Mouse (Mus musculus) hindbrain, embryonic 11.5 days (tissue): ENCODE data around the gene Efcab11. TPM values are rescaled to one million over a fixed set of nuclear protein-coding genes. Genes with fewer than 3 reads are reported as not detected.

Source experiments
- ATAC-seq: fragments of 200-750 bp; cut with Nextera tagmentation; 2 replicates; pipeline ENCODE4 v1.8.0; 2017; ENCODE audit warnings: mild to moderate bottlenecking, moderate TSS enrichment, moderate library complexity; ENCODE audit not compliant: low FRiP score
- DNase-seq: peaks from one replicate; pipeline ENCODE4 v3.0.0-alpha.2; 2015; ENCODE audit warnings: low spot score
- H3K27ac ChIP-seq: fragments of 300-500 bp; sonication (generic); 2 replicates; pipeline ENCODE4 v1.5.1; 2014; ENCODE audit warnings: mild to moderate bottlenecking, low read depth, low read length
- H3K27me3 ChIP-seq: fragments of 300-500 bp; sonication (generic); 2 replicates; pipeline ENCODE4 v1.6.1; 2014; ENCODE audit warnings: mild to moderate bottlenecking, low read length, moderate library complexity, mixed read lengths; ENCODE audit not compliant: control insufficient read depth, insufficient read depth
- H3K36me3 ChIP-seq: fragments of 300-500 bp; sonication (generic); 2 replicates; pipeline ENCODE4 v1.6.1; 2014; ENCODE audit warnings: mild to moderate bottlenecking, low read length, moderate library complexity, mixed read lengths; ENCODE audit not compliant: control insufficient read depth, insufficient read depth
- H3K4me1 ChIP-seq: fragments of 300-500 bp; sonication (generic); replicated peaks from 2 replicates; pipeline ENCODE4 v1.6.1; 2014; ENCODE audit warnings: low read length, mixed read lengths; ENCODE audit not compliant: control insufficient read depth, insufficient read depth
- H3K4me2 ChIP-seq: fragments of 300-500 bp; sonication (generic); replicated peaks from 2 replicates; pipeline ENCODE4 v1.6.1; 2014; ENCODE audit warnings: mild to moderate bottlenecking, low read depth, low read length
- H3K4me3 ChIP-seq: fragments of 300-500 bp; sonication (generic); 2 replicates; pipeline ENCODE4 v1.5.1; 2014; ENCODE audit warnings: low read depth, low read length
- H3K9ac ChIP-seq: fragments of 300-500 bp; sonication (generic); 2 replicates; pipeline ENCODE4 v1.6.1; 2014; ENCODE audit warnings: low read depth, low read length
- H3K9me3 ChIP-seq: fragments of 300-500 bp; sonication (generic); 2 replicates; pipeline ENCODE4 v1.6.1; 2016; ENCODE audit warnings: low read length; ENCODE audit not compliant: control insufficient read depth
- WGBS: fragments of 180-500 bp; shearing (Covaris S2); extraction: QIAGEN DNeasy Blood & Tissue Kit; methylation state at CpG from one replicate; pipeline ENCODE4 v1.1.7; 2014; 5-methylcytosine and 5-hydroxymethylcytosine counted together
- polyA plus RNA-seq: library from polyadenylated mRNA; unstranded; fragments of >200 nt; fragmentation: Nextera tagmentation; extraction: Ambion mirVana; gene quantifications from 2 replicates; pipeline ENCODE4 v1.2.1, GENCODE M21; 2014

The Efcab11 gene
- polyA plus RNA-seq, 1 experiment from 2014 or later = 25.6 TPM

DNA sequence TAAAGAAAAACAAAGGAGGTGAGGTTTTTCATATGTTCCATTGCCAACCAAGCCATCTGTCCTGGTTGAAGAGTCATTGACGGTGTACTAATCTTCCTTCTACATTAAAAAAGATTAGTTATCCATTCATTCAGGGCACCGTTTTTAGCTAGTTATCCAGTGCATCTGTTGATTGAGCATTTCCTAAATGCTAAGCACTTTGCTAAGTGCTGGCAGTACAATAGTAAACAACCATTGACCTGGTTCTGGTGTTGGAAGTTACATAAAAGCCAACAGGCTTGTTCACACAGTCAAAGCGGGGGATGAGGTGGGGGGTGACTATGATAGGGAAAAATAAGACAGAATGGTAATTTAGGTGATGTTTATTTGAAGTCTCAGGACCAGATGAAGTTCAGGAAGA lies 35.4 kb upstream of the Efcab11 start:
- Histone ChIP-seq H3K9ac (no peak overlapping the region), H3K4me1 (peaks cover 3% of the 10 kb centered on the region; the same call in 1 of the 2 replicates), H3K36me3 (peaks cover 3% of the 10 kb centered on the region; the same call in 1 of the 2 replicates), H3K27me3 (no peaks in the 10 kb centered on the region), H3K9me3 (no peaks in the 10 kb centered on the region), H3K4me3 (no peak overlapping the region), H3K27ac (no peak overlapping the region), H3K4me2 (no peak overlapping the region)
- no peak for DNase-seq
- ATAC-seq = no peak
- WGBS = 96% methylated on average over 3 of the region's 3 CpGs

DNA sequence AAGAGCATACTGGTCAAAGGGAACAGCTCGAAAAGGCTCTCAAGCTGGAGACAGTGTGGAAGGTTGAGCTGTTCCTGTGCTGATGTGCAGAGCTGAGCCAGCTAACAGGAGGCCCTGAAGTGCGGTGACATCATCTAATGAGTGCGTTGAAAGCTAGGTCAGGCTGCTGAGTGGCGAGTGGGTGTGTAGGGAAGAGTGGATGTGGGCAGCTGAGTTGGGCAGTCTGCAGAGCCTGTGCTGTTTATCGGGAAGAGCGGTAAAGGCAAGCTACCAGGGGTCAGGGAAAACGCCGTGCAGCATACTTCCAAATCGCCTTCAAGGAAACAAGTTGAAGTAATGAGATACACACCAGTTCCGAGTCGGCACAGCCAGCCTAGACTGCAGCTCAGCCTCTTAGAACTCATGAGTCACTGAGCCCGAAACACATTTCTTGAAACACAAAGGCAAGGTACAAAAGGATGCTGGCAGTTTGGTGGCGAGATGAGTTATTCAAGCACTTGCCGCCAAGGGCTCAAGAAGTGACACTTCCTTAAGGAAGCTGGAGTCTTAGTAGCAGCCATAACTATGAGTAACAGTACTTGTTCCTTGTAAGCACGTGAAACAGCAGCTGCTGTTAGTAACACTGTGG lies 33.7 kb upstream of the Efcab11 start:
- DNase-seq (no peak), ATAC-seq (no peak)
- no peaks in the 10 kb centered on the region for H3K4me1 ChIP-seq
- H3K27ac ChIP-seq = no peak overlapping the region
- H3K9me3 ChIP-seq = no peaks in the 10 kb centered on the region
- H3K27me3 ChIP-seq = no peaks in the 10 kb centered on the region
- H3K4me3 ChIP-seq = no peak overlapping the region
- H3K36me3 ChIP-seq = peaks cover 4% of the 10 kb centered on the region; the same call in 1 of the 2 replicates
- 89% methylated on average over 15 of the region's 15 CpGs for WGBS
- H3K9ac ChIP-seq = no peak overlapping the region
- H3K4me2 ChIP-seq = no peak overlapping the region

DNA sequence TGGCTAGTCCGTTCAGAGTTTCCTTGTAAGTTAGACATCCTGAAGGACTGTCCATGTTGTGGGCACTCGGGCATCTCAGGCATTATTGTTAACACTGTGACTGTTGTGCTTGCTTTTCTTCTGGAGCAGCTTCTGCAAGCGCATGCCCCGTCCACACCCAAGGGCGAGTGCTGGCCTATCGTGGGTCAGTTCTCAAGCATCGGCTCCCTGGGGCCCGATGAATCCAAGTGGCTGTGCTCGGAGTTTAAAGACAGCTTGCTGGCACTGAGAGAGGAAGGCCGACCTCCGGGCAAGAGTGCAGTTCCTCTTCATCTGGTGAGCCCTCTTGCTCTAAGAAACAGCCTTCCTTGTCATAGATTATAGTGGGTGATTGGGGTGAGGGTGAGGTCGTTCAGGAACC lies 27.2 kb upstream of the Efcab11 start:
- no peak for ATAC-seq
- 89% methylated on average over 12 of the region's 12 CpGs for WGBS
- peaks cover 4% of the 10 kb centered on the region; the same call in 1 of the 2 replicates for H3K36me3 ChIP-seq
- H3K9ac ChIP-seq = no peak overlapping the region
- DNase-seq = no peak
- H3K27ac ChIP-seq = no peak overlapping the region
- no peaks in the 10 kb centered on the region for H3K4me1 ChIP-seq
- H3K4me3 ChIP-seq = no peak overlapping the region
- H3K9me3 ChIP-seq = no peaks in the 10 kb centered on the region
- H3K27me3 ChIP-seq = no peaks in the 10 kb centered on the region
- no peak overlapping the region for H3K4me2 ChIP-seq

DNA sequence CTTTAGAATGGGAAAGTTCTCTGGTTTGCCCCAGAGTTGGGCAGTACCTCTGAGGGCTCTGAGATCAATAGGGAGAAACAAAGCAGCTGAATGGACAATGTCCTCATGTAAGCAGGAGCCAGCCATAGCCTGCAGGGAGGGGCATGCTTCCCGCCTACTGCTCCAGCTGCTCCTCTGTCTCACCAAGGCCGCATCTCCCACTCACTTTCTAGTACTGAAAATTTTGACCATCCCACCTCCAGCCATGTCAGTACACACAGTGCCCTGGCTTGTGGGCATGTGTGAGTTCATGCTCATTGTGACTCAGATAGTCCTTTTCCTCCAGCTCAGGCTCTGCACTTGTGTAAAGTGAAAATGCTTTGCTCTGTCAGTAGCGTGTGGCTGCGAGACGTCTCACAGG lies 20.3 kb upstream of the Efcab11 start:
- Histone ChIP-seq H3K4me3 (no peak overlapping the region), H3K4me2 (no peak overlapping the region), H3K9me3 (no peaks in the 10 kb centered on the region), H3K9ac (no peak overlapping the region), H3K27ac (no peak overlapping the region), H3K36me3 (no peaks in the 10 kb centered on the region), H3K27me3 (no peaks in the 10 kb centered on the region), H3K4me1 (no peaks in the 10 kb centered on the region)
- WGBS = 91% methylated on average over 5 of the region's 5 CpGs
- DNase-seq (no peak), ATAC-seq (no peak)

DNA sequence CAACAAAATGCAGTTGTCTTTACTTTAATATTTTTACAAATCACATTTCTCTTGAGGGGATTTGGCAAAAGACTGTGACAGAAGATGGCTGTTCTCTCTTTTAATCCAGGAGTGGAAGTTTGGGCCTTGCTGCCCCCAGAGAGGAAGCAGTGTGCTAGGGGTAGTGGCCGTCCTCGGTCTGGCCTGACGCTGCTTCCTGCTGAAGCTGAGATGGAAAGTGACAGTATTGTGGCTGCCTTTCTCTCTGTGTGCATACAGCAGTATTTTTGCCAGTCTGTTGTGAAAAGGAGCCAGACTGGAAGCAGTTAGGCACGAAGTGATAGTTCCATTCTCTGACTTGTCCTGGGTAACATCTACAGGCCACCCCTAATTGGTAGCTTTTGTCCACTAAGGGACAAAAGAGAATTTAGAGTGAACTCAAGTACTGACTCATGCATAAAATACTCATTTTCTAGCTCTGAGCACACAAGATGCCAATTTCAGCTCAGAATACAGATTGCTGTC lies 18.7 kb upstream of the Efcab11 start:
- ATAC-seq = no peak
- H3K9ac ChIP-seq = no peak overlapping the region
- no peak for DNase-seq
- H3K4me1 ChIP-seq = no peaks in the 10 kb centered on the region
- no peak overlapping the region for H3K4me2 ChIP-seq
- no peaks in the 10 kb centered on the region for H3K27me3 ChIP-seq
- no peak overlapping the region for H3K4me3 ChIP-seq
- no peaks in the 10 kb centered on the region for H3K9me3 ChIP-seq
- 0 out of 2 replicates have a peak, but pooled peaks cover 3% of the 10 kb centered on the region for H3K36me3 ChIP-seq
- H3K27ac ChIP-seq = no peak overlapping the region
- 76% methylated on average over 4 of the region's 4 CpGs for WGBS

DNA sequence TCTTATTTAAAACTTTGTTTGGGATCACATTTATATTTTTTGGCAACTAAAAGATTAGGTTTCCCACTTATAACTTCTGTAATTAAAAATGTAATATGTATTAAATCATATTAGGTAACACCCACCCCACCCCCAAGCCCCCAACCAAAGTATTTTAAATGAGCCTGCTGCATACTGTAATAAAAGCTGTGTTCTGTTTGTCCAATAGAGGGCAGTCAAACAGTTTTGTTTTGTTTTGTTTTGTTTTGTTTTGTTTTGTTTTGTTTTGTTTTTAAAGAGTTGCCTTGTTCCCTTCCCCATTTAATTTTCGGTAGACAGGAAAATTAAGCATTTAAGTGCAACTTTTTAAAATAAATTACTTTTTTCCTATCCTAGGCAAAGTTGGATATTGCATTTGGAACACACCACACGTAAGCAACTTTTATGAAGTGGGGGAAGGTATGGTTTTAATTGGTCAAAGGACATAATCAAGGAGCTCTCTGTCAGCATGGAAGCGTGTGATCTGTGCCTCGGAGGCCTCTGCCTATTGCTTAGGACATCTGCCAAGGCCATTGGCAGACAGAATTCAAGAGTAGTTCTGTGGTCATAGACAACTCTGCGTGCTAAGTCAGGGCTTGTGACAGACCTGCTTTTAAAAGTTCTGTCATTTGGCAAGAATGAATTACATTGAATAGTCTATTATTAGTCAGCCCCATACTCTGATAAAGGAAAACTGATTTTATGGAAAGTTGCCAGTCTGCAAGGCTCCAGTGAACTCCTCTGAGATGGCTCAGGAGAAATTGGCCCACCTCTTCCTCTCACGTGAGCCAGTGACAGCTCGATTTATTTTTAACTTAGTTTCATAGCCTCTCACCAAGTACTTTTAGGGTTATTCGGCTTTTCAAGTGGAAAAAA lies 18.0 kb upstream of the Efcab11 start:
- DNase-seq (no peak), ATAC-seq (no peak)
- H3K36me3 ChIP-seq = 0 out of 2 replicates have a peak, but pooled peaks cover 4% of the 10 kb centered on the region
- H3K9ac ChIP-seq = no peak overlapping the region
- no peak overlapping the region for H3K4me2 ChIP-seq
- H3K9me3 ChIP-seq = no peaks in the 10 kb centered on the region
- WGBS = 92% methylated on average over 8 of the region's 8 CpGs
- no peaks in the 10 kb centered on the region for H3K27me3 ChIP-seq
- no peak overlapping the region for H3K4me3 ChIP-seq
- no peaks in the 10 kb centered on the region for H3K4me1 ChIP-seq
- H3K27ac ChIP-seq = no peak overlapping the region

DNA sequence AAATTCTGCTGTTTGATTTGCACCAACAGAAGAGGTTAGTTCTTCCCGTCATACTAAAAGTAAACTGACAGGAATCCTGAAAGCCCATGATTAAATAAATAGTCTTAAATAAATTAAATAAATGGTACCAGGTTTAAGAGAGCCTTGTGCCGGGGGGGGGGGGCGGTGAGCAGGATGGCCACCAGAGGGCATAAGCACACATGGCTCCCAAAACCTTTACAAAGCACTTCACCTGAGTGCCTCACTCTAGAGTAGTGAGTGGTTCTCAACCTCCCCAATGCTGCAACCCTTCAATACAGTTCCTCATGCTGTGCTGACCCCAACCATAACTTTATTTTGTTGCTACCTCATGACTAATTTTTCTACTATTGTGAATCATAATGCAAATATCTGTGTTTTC lies 15.8 kb upstream of the Efcab11 start:
- H3K27me3 ChIP-seq = no peaks in the 10 kb centered on the region
- no peak overlapping the region for H3K4me3 ChIP-seq
- no peak for DNase-seq
- H3K9me3 ChIP-seq = no peaks in the 10 kb centered on the region
- peaks cover 6% of the 10 kb centered on the region; the same call in 1 of the 2 replicates for H3K36me3 ChIP-seq
- no peak overlapping the region for H3K27ac ChIP-seq
- ATAC-seq = no peak
- H3K4me2 ChIP-seq = no peak overlapping the region
- no peaks in the 10 kb centered on the region for H3K4me1 ChIP-seq
- no peak overlapping the region for H3K9ac ChIP-seq
- whole genome bisulfite sequencing = 44% methylated on average over 3 of the region's 3 CpGs

DNA sequence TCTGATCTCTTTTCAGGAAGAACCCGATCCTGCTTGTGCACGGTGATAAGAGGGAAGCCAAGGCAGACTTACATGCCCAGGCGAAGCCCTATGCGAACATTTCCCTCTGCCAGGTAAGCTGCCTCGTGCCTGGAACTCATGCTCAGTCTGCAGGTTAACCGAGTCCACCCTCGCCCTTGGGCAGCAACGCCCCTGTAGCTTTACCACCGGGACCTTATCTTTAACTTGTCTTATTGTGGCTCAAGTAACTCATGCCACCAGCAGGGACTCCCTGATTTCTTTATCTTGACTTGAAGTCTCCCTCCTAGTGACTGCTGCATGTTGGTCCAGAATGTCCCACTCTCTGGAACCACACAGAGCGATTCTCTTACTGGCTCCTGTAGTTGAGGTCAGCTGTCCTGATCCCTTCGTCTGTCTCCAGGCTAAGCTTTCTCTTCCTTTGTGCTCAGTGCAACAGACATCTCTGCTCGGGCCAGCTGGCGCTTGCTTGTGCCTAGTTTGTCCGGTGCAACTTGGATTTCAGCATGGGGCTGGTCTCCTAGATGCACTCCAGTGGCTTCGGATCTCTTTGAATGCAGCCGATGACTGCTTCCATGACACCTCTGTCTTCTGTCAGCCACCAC lies 14.1 kb upstream of the Efcab11 start:
- Histone ChIP-seq H3K9me3 (no peaks in the 10 kb centered on the region), H3K27me3 (no peaks in the 10 kb centered on the region), H3K36me3 (peaks cover 6% of the 10 kb centered on the region; the same call in 1 of the 2 replicates), H3K4me1 (no peaks in the 10 kb centered on the region), H3K4me2 (no peak overlapping the region), H3K27ac (no peak overlapping the region), H3K4me3 (no peak overlapping the region), H3K9ac (no peak overlapping the region)
- 90% methylated on average over 16 of the region's 16 CpGs for WGBS
- ATAC-seq = no peak
- no peak for DNase-seq
